Mouse (Mus musculus) olfactory bulb, adult 2 months (tissue): ENCODE measurements around the gene F3.
"Not testable (repeated sequence)": the region's sequence is repeated elsewhere in the genome, so short reads cannot be mapped to it uniquely, and the experiment has no call there.

Experiments used
- CTCF ChIP-seq: fragments of 200-500 bp; IDR thresholded peaks from 2 replicates; pipeline ENCODE4 v1.5.1; 2012; ENCODE audit warnings: low read depth, mild to moderate bottlenecking, low read length, moderate library complexity; ENCODE audit not compliant: insufficient read depth
- POLR2A ChIP-seq: fragments of 200-500 bp; IDR thresholded peaks from 2 replicates; pipeline ENCODE4 v1.6.1; 2012; ENCODE audit warnings: mild to moderate bottlenecking, low read depth, low read length, moderate library complexity; ENCODE audit not compliant: insufficient read depth

DNA sequence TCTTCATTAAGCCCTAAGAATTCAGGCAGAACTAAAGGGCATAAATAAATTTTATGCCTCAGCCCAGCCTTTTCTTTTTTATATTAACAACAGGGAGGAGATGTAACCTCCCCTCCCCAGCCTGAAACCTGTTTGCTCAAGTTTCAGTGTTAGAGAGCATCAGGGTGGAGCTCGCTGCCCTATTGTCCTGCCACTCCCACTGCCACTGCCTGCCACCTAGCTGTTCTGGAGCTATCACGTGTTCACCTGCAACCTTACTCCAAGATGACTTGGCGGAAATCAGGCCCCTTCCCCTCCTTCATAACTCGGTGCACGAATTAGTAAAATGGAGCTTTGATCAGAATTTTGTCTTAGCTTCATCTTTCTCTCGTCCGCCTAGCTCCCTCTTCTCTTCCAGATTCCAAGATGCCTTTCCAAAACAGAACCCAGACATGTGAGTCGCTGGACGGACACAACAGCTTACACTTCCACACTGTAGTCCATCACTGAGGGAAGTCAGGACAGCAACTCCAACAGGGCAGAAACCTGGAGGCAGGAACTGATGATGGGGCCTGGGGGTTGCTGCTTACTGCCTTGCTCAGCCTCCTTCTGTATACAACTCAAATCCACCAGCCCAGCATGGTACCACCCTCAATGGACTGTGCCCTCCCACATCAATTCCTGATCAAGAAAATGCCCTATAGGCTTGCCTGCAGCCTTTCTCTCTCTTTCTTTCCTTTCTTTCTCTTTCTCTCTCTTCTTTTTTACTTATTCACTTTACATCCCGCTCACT lies 31.2 kb downstream of the F3 start:
- TF ChIP-seq CTCF, POLR2A: not testable (repeated sequence)
